Mouse (Mus musculus) myocyte (in vitro differentiated cells): ENCODE measurements around the gene Slc25a22. TPM values are rescaled to one million over a fixed set of nuclear protein-coding genes. Genes with fewer than 3 reads are reported as not detected.
A peak's percentile ranks its signal among the peaks of the same experiment; 100 is the strongest.

Experiments
- H3K27me3 ChIP-seq: one replicate; pipeline ENCODE4 v1.6.1; 2011; ENCODE audit not compliant: control insufficient read depth, insufficient read depth, insufficient read length
- H3K36me3 ChIP-seq: one replicate; pipeline ENCODE4 v1.6.1; 2011; ENCODE audit not compliant: control insufficient read depth, insufficient read depth
- H3K4me2 ChIP-seq: one replicate; pipeline ENCODE4 v1.6.1; 2011; ENCODE audit warnings: low read depth, control low read depth
- H3K4me3 ChIP-seq: one replicate; pipeline ENCODE4 v1.5.1; 2011; ENCODE audit warnings: mild to moderate bottlenecking, control low read depth, moderate library complexity
- H3K79me2 ChIP-seq: one replicate; pipeline ENCODE4 v1.6.1; 2011; ENCODE audit not compliant: control insufficient read depth, insufficient read depth
- H3ac ChIP-seq: one replicate; pipeline ENCODE4 v1.6.1; 2011; ENCODE audit not compliant: control insufficient read depth, insufficient read length
- CEBPB ChIP-seq: IDR thresholded peaks from 2 replicates; pipeline ENCODE4 v1.6.1; 2011; ENCODE audit warnings: mild to moderate bottlenecking, moderate library complexity; ENCODE audit not compliant: poor library complexity, insufficient read depth, severe bottlenecking
- E2F4 ChIP-seq: IDR thresholded peaks from one replicate; pipeline ENCODE4 v1.6.1; 2011; ENCODE audit warnings: mild to moderate bottlenecking, control low read depth, moderate library complexity; ENCODE audit not compliant: insufficient read depth
- MAX ChIP-seq: IDR thresholded peaks from one replicate; pipeline ENCODE4 v1.6.1; 2011; ENCODE audit warnings: low read depth, mild to moderate bottlenecking, control low read depth
- MYOD1 ChIP-seq, 3 experiments: IDR thresholded peaks; one replicate each; pipeline ENCODE4 v1.6.1; 2011; ENCODE audit warnings: control low read depth in 2 of 3, low read depth in 2 of 3, mild to moderate bottlenecking in 2 of 3, moderate library complexity in 1 of 3; ENCODE audit not compliant: insufficient read length in 2 of 3, control insufficient read depth in 1 of 3
- MYOG ChIP-seq, 3 experiments: IDR thresholded peaks; one replicate each; pipeline ENCODE4 v1.6.1; 2011; ENCODE audit warnings: control low read depth in 2 of 3, low read depth in 2 of 3, mild to moderate bottlenecking in 2 of 3; ENCODE audit not compliant: insufficient read length in 2 of 3, control insufficient read depth in 1 of 3, insufficient read depth in 1 of 3
- POLR2A ChIP-seq: IDR thresholded peaks from one replicate; pipeline ENCODE4 v1.6.1; 2011; ENCODE audit warnings: low read depth, mild to moderate bottlenecking, control low read depth, moderate library complexity; ENCODE audit not compliant: insufficient read length
- POLR2AphosphoS2 ChIP-seq: IDR thresholded peaks from one replicate; pipeline ENCODE4 v1.6.1; 2011; ENCODE audit warnings: low read depth, control low read depth; ENCODE audit not compliant: insufficient read length
- REST ChIP-seq: IDR thresholded peaks from one replicate; pipeline ENCODE4 v1.6.1; 2011; ENCODE audit warnings: mild to moderate bottlenecking, control low read depth, moderate library complexity; ENCODE audit not compliant: insufficient read depth, insufficient read length
- SRF ChIP-seq: IDR thresholded peaks from one replicate; pipeline ENCODE4 v1.6.1; 2011; ENCODE audit warnings: low read depth; ENCODE audit not compliant: control insufficient read depth, insufficient read length
- TCF12 ChIP-seq: IDR thresholded peaks from one replicate; pipeline ENCODE4 v1.6.1; 2011; ENCODE audit warnings: mild to moderate bottlenecking, control low read depth; ENCODE audit not compliant: poor library complexity, insufficient read depth, severe bottlenecking
- TCF3 ChIP-seq: IDR thresholded peaks from one replicate; pipeline ENCODE4 v1.6.1; 2011; ENCODE audit warnings: low read depth, control low read depth; ENCODE audit not compliant: insufficient read length
- USF1 ChIP-seq: IDR thresholded peaks from one replicate; pipeline ENCODE4 v1.6.1; 2011; ENCODE audit warnings: low read depth, mild to moderate bottlenecking, control low read depth, moderate library complexity
- polyA plus RNA-seq: library from polyadenylated mRNA; unstranded; fragments of >200 nt; fragmentation: generic; extraction: Trizol; gene quantifications from one replicate; pipeline ENCODE4 v1.2.1, GENCODE M21; 2012; ENCODE audit warnings: missing spikeins

The Slc25a22 gene
- polyA plus RNA-seq, 1 experiment, result 8.8 TPM

DNA sequence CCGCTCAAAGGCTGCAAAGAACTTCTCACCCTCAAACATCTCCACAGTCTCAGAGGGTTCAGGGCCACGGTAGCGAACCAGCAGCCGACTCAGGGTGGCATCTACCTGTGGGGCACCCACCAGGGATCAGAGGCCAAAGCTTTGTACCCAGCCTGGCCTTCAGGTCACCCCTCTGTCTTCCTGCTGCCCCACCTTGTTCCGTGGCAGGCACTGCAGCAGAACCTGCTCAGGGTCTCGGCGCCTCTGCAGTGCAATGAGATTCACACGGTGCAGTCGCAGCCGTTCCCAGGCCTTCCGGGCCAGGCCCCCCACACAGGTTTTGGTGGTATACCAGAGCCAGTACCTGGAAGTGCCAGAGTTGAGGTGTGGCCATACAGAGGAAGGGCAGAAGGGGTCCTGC lies 2.1 kb upstream of the Slc25a22 start:
- Histone ChIP-seq H3K79me2 (peaks cover 10% of the 10 kb centered on the region), H3K27me3 (no peaks in the 10 kb centered on the region), H3K4me3 (no peak overlapping the region), H3K4me2 (no peak overlapping the region), H3ac (no peak overlapping the region), H3K36me3 (no peaks in the 10 kb centered on the region)
- TF ChIP-seq MYOD1 (IDR thresholded peaks at IDR 0.05; ENCODE audit: control insufficient read depth in 1 of 3, insufficient read length in 2 of 3, low read depth in 2 of 3) (no peak), SRF (no peak), TCF12 (no peak), CEBPB (no peak), USF1 (no peak), TCF3 (no peak), MYOG (IDR thresholded peaks at IDR 0.05; ENCODE audit: control insufficient read depth in 1 of 3, insufficient read depth in 1 of 3, insufficient read length in 2 of 3, low read depth in 2 of 3) (no peak), MAX (no peak), REST (no peak), POLR2AphosphoS2 (no peak), E2F4 (no peak), POLR2A (no peak)

DNA sequence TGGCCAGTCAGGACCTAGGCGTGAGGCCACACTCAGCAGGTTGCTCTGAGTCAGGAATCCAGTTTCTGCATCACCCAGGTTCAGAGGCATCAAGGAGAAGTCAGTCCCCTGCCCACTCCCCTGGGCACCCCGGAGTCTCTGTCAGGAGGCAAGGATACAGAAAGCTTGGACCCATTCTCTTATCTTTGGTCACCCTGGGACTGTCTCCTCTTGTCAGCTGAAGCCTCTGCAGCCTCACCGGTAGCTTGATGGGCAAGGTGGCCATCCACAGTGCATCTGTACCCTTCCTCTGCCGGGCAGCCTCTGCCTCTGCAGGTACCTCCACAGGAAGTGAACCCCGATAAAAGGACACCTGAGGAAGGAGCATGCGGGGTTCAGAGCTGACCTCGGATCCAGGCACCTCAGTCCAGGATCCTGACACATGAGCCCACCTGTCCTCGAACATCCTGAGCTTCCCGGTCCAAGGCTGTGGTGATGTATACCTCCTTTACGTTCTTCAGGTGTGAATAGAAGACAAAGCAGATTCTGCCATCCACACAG lies 1.5 kb upstream of the Slc25a22 start:
- H3K4me3 ChIP-seq, result no peak overlapping the region
- no peak overlapping the region for H3ac ChIP-seq
- no peak for TF ChIP-seq CEBPB
- no peak for TF ChIP-seq TCF12
- no peak for TF ChIP-seq MAX
- TF ChIP-seq SRF, result no peak
- no peak for TF ChIP-seq MYOD1 (IDR thresholded peaks at IDR 0.05; ENCODE audit: control insufficient read depth in 1 of 3, insufficient read length in 2 of 3, low read depth in 2 of 3)
- TF ChIP-seq TCF3, result no peak
- no peak for TF ChIP-seq POLR2AphosphoS2
- no peak for TF ChIP-seq REST
- no peak for TF ChIP-seq USF1
- no peak overlapping the region for H3K4me2 ChIP-seq
- no peaks in the 10 kb centered on the region for H3K27me3 ChIP-seq
- H3K79me2 ChIP-seq, result peaks cover 12% of the 10 kb centered on the region
- H3K36me3 ChIP-seq, result no peaks in the 10 kb centered on the region

DNA sequence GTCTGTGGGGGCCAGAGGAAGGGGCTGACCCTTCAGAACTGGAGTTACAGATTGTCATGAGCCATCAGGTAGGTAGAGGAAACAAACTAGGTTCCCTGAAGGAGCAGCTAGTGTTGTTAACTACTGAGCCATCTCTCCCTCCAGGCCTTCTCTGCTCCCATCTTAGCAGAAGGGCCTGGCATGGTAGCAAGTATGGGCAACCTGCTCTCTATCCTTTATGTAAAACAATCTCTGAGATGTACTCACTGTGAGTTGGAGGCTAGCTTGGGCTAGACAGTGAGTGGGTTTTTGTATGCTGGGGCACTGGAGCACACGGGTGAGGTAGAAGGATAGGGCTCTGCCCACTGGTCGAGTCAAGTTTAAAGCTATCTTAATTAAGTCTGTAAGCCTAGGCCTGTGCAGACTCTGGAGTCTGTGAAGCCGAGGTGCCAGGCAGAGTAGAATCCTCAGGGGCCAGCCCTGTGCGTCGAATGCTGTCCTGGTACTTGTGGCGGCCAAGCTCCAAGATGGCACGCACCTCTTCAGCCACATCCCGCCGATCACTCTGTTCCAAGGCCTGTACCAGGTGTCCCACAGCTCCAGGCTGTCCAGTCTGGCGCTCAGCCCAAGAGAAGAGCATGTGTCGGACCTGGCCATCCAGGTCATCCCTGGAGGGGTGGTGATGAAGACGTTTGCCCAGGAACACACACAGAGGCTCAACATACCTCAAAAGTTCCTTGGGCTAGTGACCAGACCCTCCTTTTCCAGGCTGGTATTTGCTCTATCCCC lies 693 bp upstream of the Slc25a22 start:
- Histone ChIP-seq H3K4me3 (no peak overlapping the region), H3ac (no peak overlapping the region), H3K27me3 (no peaks in the 10 kb centered on the region), H3K4me2 (no peak overlapping the region), H3K79me2 (peaks cover 12% of the 10 kb centered on the region), H3K36me3 (no peaks in the 10 kb centered on the region)
- TF ChIP-seq REST (no peak), TCF12 (no peak), POLR2A (no peak), MYOD1 (IDR thresholded peaks at IDR 0.05; ENCODE audit: control insufficient read depth in 1 of 3, insufficient read length in 2 of 3, low read depth in 2 of 3) (no peak), CEBPB (no peak), POLR2AphosphoS2 (no peak), SRF (no peak), TCF3 (no peak), USF1 (no peak)

DNA sequence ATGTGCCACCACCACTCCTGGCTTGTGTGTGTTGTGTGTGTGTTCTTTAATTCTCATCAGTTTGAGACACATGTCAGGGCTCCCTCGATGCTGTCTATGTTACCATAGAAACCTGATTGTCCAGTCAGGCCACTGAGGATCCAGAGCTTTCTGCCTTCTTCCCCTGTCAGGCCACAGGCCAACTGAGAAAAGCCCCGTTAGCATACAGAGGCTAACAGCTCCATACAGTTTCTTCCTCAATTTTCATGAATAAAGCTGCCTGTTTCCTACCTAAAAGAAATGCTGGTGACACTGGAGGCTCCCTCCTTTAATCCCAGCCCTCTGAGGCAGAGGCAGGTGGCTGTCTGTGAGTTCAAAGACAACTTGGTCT lies 1.2 kb downstream of the Slc25a22 start:
- Histone ChIP-seq H3K36me3 (no peaks in the 10 kb centered on the region), H3K27me3 (no peaks in the 10 kb centered on the region), H3K4me3 (peak overlapping the region; percentile 60), H3K79me2 (peaks cover 12% of the 10 kb centered on the region), H3K4me2 (peak overlapping the region; percentile 97), H3ac (peak overlapping the region; percentile 30)
- TF ChIP-seq POLR2A, result no peak

GRCm38 (mm10) chr7:141435856-141436522 lies 1.7 kb downstream of the Slc25a22 start:
- Histone ChIP-seq H3K4me2 (peak overlapping the region; percentile 97), H3K27me3 (no peaks in the 10 kb centered on the region), H3K36me3 (no peaks in the 10 kb centered on the region), H3ac (no peak overlapping the region), H3K79me2 (peaks cover 12% of the 10 kb centered on the region), H3K4me3 (peak overlapping the region; percentile 60)
- TF ChIP-seq TCF3 (no peak), TCF12 (no peak), USF1 (no peak), MYOD1 (IDR thresholded peaks at IDR 0.05; ENCODE audit: control insufficient read depth in 1 of 3, insufficient read length in 2 of 3, low read depth in 2 of 3) (no peak), POLR2A (no peak), MAX (no peak), CEBPB (no peak), POLR2AphosphoS2 (no peak), REST (no peak), SRF (no peak), E2F4 (no peak)
